Mouse (Mus musculus) gonadal fat pad, adult 2 months (tissue): ENCODE results near the gene 4933405L10Rik. TPM values are rescaled to one million over a fixed set of nuclear protein-coding genes. Genes with fewer than 3 reads are reported as not detected.

Source experiments
- DNase-seq: peaks from one replicate; pipeline ENCODE4 v3.0.0-alpha.2; 2012; ENCODE audit warnings: low read depth
- polyA plus RNA-seq: library from polyadenylated mRNA; depleted of rRNA; stranded (reverse); fragments of >200 nt; gene quantifications from 2 replicates; pipeline ENCODE4 v1.2.3, GENCODE M21; 2012

4933405L10Rik gene
- polyA plus RNA-seq, 1 experiment: not detected

DNA sequence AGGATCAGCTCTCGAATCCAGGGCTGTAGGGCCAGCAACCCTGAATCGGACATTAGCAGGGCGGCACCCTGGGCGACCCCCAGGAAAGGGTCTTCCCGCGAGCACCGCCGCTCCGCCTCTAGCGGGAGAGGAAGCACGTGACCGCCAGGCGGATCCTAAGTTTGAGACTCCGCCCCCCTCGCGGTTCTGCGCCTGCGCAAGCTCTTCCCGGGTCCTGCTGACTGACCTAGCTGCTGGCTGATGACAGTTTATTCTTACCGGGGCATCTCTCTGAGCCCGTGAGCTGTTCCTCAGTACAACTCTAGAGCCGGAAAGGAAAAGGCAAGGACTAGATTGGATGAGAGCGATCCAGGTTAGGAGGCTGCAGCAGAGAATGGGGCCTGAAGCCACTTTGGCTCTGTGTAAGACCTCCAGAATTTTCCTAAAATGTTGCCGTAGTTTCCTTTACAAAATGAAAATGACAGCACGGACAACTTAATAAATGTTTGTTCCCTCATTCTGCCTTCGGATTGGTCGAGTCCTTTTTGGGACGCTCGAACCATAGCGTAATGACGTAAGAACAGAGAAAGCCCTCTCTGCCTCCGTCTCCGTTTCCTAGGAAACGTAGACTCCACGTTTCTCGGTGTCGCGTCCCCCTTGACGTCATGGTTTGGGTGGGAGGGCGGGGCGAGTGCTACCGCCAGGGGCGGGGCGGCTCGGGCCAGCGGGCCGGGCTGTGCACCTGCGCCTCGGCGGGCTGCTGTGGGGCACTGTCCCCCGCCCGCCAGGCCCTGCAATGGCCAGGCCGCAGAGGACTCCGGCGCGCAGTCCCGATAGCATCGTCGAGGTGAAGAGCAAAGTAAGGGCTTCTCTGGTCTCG is 6.3 kb upstream of the 4933405L10Rik start, which contains the start of the genes Acd and Pard6a:
Gene Acd, minus strand, starts transcription at position 137 of the 859 bp plus-strand sequence.
Gene Pard6a, plus strand, starts transcription at position 183 of the 859 bp plus-strand sequence.
- DNase-seq: peak; percentile 45

DNA sequence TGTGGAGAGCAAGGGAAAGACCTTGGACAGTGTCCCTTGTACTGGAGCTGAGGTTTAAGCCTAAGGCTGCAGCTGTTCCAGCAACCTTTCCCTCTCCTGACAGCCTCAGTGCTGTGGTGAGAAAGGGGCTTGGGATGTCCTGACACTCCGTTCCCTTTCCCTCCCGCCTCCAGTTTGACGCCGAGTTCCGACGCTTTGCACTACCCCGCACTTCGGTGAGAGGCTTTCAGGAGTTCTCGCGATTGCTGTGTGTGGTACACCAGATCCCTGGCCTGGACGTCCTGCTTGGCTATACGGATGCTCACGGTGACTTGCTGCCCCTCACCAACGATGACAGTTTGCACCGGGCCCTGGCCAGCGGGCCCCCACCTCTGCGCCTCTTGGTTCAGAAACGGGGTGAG is 5.5 kb upstream of the 4933405L10Rik start:
- DNase-seq: no peak

DNA sequence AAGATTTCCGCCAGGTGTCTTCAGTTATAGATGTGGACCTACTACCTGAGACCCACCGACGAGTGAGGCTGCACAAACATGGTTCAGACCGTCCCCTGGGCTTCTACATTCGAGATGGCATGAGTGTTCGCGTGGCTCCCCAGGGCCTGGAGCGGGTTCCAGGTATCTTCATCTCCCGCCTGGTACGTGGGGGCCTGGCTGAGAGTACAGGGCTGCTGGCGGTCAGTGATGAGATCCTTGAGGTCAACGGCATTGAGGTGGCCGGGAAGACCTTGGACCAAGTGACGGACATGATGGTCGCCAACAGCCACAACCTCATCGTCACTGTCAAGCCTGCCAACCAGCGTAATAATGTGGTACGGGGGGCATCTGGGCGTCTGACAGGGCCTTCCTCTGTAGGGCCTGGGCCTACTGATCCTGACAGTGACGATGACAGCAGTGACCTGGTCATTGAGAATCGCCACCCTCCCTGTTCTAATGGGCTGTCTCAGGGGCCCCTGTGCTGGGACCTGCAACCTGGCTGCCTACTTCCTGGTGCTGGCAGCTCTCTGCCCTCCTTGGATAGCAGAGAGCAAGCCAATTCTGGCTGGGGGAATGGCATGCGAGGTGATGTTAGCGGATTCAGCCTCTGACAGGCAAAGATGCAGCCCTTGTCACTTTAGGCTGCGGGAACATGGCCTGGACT is 4.6 kb upstream of the 4933405L10Rik start:
- no peak for DNase-seq

DNA sequence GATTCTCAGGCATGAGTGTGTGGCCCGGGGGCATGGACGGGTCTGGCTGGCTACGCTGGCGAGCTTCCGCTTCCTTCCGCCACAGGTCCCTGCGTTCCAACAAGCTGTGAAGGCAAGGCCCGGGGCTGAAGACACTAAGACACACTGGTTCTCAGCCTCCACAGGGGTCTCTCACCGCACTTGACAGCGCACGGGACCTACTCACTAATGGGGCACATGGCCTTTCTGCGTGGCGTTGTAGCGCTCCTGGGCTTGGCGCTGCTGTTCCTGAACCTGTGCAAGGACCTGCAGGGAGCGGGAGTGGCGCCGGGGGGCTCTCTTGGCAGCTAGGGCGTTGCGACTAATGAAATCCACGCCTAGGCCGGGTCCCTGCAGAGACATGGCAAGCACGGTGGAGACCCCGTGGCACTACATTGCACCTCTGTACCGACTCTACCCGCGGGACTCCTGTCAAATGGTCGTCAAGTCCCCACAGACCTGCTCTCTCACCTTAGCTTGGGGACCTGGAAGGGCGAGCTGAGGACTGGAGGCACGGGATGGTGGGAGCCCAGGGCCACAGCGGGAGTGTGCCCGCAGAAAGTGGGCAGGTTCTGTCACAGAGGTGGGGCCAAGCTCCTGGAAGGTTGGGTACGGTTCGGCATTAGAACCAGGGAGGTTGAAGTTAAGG is 3.2 kb upstream of the 4933405L10Rik start:
- no peak for DNase-seq

DNA sequence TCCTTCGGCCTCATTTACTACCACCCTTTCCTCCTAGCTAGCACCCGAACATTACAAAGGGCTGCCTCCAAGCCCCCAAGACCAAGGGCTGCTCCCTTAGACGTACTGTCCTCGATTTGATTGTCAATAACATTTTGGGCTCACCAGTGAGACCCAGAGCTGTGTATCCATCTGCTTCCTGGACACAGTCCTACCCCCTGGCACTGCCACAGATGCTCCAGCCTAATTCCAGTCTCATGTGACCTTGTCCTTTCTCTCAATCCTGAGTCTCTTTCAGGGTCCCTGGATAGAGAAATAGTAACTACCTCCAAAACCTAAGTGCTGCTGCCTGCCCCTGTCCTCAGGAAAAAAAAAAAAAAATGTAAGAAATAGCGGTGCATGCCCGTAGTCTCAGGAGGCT is 2.5 kb upstream of the 4933405L10Rik start:
- DNase-seq: no peak

DNA sequence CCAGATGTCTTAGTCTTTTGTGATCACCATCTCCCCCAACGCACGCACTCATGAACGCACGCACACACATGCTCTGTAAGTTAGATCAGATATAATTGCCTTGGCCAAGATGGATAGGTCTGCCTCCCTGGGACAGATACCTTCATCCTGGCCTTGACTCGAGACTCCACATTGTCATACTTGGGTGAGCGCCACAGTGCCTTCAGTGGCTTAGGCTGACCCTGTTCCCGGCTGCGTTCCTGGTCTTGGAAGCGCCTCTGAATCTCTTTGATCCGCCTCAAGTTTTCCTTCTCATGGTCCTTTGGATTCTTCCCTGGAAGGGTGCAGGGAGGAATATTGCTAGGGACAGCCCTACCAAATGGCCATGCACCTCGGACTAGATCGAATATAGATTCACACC is 1.0 kb upstream of the 4933405L10Rik start:
- no peak for DNase-seq

DNA sequence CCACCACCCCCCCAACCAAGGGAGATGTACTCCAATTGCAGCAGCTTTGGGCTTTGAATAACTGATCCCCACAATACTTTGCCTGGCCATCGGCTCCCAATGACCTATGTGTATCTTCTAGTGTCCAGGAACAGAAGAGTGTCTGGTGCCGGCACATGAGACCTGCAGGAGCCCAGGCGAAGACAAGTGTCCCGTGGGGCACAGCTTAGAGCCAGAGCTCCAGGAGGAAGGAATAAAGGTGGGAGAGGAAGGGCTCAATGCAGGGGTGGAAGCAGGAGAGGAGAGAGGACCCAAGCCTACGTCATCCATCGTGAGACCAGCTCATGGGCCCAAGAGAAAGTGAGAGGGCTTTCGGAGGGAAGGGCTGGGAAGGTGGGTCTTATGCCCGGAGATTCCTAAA is 1.2 kb downstream of the 4933405L10Rik start:
- DNase-seq: no peak

DNA sequence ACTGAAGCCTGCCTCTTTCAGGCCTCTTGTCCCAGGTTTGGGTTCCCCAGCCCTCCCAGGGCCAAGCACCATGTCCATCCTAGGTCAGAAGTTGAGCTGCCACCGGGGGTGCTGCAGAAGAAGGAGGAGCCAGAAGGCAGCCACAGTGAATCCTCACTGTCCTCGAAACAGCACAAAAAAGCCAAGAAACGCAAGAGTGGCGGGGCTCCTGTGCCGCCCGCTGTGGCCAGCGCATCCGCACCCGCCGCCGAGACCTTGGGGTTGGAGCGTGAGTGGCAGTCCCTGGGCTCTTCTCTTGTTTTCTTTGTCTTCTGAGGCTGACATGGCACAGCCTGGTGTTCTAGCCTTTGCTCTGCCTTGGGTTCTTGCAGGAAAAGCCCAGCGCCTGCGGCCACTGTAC is 1.9 kb downstream of the 4933405L10Rik start:
- no peak for DNase-seq

DNA sequence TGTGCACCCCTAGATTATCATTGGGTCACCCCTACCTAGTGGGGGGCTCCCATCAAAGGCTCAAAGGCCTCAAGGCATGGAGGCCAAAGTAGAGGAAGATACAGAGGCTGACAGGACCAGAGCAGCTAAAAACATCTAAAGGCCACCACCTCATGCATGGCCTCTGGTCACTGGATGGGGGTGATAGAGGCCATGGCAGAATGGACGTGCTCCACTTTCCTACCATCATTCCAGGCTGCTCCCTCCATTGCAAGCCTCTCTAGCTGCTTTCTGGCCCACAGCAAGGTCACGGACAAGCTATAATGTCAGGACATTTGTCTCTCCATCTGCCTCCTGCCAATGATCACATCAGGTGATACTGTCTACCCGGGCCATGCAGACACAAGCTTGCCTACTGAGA is 4.8 kb downstream of the 4933405L10Rik start:
- no peak for DNase-seq

DNA sequence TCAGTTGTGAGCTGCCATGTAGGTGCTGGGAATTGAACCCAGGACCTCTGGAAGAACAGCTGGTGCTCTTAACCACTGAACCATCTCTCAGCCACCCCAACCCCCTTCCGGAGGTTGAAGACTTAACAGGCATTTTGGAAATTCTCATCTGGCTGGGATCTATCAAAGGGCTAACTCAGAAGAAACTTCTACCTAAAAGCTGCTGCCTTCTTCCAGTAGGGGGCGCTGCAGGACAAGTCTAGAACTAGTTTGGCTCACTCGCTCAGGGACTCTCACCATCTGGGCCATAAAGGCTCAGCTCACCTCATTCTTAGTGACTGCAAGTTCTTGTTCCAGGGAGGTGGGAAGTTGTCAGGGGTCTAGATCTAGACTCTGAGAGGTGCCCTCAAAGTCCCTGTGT is 6.7 kb downstream of the 4933405L10Rik start:
- peak; percentile 20 for DNase-seq

DNA sequence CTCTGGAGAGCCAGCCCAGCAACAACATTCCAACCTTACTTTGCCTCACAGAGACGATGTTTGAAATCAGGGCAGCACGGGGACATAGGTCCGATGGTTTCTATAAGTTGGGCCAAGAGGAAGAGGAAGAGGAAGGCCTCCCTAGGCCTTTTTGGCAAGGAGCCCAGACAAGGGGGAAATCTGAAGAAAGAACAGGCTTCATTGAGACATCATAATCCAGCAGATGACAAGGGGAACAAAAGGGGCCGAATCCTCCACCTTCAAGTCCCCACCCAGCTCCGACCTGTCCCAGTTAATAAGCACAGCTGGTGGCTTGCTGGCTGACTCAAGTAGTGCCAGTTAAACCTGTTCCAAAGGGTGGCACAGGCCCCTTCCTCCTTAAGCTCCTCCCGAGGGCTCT is 7.6 kb downstream of the 4933405L10Rik start:
- no peak for DNase-seq

DNA sequence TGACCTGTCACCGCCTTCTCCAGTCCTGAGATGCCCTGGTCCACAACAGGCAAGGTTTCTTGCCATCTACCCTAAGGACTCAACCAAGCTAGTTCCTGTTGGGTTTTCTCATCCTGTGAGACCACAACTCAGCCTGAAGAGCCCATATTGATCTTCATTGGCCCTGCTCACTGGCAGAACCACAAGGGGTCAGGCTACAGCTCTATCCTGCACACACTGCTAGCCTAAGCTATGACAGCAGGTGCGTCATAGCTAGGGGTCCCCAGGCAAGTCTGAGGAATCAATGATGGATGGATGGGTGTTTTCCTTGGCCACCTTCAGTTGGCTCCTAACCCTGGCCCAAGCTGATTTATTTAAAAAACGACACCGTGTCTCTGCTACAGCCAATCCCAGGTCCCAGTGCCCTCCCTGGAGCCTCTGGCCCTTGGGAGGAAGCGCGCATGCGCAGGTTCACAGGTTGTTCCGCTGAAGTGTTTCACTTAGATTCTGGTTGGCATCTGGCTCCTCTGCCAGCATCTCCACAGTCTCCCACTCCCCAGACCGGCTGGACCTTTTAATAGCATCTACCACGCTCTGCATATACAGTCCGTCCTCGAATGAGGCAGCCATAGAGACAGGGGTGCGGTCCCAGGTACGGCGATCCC is 9.0 kb downstream of the 4933405L10Rik start:
- no peak for DNase-seq

DNA sequence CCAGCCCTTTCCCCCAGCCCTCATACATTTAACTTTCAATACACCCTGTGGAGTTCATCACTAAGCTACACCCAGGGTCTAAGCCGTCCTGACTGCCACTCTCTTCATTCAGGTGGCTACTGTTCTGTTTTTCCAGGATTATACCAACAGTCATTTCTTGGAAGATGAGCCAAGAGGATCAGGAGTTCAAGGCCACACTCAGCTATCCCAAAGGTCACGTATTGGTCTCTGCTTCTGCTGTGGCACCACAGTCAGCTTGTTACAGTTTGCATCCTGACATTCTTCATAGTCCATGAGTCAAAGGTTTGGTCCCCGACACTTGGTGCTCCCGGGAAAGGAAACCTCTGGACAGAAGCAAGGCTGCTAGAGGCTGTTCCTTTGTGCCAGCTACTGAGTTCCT is 12.2 kb downstream of the 4933405L10Rik start:
- DNase-seq: no peak

DNA sequence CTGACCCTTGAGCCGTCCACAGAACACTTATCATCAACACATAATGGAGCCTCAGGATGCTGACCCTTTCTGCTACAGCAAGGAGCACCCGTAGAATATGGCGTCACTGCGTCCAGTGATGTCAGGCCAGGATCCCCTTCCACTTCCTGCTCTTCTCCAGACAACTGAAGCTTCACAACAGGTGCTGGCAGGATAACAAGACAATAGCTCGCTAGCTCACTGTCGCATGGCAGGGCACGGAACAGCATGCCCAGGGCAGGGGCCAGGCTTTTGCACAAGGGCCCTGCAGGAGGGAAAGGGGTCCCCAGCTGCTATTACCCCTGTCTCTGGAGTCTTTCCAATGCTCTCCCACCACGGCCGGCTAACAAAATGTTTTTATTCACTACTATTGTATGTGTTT is 15.4 kb downstream of the 4933405L10Rik start:
- no peak for DNase-seq

DNA sequence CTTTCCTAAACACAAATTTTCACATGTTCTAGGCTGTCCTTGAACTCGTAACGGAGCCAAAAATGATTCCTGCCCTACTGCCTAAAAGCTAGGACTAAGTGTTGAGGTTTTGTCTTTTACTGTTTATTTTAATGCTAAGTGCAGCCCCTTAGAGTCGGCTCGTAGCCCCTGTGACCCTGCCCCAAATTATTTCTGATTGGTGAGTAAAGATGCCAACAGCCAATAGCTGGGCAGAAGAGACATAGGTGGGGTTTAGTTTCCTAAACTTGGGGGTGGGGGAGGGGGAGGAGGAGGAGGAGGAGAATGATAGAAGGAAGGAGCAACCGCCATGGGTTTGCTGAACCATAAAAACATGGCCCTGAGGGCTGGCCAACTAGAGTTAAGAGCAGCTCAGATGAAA is 18.3 kb downstream of the 4933405L10Rik start:
- no peak for DNase-seq

DNA sequence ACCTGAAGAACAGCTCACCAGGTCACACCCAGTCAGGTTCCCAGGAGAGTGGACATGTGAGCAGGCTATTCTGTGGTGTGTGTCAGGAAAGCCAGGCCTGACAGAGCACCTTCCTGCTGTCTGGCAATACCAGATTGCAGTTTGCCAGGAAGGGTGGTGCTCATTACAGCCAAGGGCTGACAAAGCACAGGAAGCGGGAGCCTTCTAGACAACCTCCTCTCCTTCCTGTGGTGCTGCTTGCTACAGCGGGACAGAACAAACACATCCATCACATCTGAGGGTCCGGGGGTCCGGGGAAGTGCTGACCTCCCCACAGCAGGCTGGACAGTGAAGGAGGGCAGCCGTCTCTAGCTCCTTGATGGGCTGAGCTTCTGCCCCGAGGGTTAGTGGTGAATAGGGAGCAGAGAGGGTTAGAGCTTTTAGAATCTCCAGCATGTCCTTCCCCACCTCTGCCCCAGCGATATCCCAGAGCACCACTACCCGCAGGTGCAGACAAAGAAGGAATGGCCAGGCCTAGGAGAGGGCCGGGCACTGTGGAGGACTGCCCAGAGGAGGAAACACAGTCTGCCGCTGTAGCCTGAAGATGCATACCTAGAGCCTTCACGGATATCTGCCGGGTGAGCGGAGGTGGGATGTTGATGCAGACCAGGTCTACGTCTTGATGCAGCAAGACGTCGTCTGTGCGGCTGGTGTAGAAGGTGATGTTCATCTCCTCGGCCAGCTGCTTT is 20.1 kb downstream of the 4933405L10Rik start:
- no peak for DNase-seq

DNA sequence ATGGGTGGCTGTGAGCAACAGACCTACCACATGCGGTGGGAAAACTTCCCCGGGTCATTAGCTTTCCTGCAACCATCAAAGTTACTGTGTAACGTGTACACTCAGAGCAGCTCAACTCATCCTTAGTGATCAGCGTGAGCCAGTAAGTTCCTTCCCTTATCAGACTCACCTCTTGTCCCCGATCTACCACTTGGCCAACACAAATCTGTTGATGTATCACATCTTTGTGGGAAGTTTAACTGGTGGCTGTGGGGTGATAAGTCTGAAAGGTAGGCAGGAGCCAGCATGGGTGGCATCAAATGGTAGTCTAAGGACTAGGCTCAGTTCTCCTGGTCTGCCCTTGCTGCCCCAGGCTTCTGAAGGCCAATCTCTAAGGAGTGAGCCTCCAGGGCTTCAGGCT is 24.7 kb downstream of the 4933405L10Rik start:
- DNase-seq: no peak

DNA sequence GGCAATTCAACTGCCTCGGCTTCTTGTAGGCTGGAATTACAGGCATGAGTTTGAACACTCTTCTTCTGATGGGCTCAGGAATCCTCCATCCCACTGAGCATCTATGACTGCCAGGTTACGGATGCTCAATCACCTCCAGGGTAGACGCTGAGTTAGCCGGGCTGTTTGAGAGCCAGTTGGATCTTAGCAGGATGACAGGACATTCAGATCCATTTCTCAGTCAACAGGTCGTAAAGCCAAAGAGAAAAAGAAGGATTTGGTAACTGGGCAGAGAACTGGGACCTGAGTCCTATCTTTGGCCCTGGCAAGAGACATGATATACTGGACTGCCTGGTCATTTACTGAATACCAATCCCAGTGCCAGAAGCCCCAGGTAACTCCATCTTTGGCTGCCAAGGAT is 31.8 kb downstream of the 4933405L10Rik start:
- DNase-seq: no peak

DNA sequence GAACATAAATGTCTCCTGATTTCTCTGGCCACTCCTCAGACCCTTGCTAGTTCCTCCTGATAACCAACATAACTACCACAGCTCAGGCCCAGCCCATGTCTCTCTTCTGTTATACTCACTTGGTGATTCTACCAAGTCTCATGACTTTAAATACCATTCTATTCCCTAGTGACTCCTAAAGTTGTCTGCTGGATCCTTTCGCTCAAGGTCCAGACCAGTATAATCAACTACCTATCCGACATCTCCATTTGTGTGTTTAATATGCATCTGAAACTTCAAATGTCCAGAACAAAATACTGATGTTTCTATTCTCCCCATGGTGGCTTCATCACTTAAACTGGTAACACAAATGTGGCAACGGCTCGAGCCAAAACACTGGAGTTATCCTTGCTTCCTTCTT is 35.8 kb downstream of the 4933405L10Rik start:
- DNase-seq: no peak

DNA sequence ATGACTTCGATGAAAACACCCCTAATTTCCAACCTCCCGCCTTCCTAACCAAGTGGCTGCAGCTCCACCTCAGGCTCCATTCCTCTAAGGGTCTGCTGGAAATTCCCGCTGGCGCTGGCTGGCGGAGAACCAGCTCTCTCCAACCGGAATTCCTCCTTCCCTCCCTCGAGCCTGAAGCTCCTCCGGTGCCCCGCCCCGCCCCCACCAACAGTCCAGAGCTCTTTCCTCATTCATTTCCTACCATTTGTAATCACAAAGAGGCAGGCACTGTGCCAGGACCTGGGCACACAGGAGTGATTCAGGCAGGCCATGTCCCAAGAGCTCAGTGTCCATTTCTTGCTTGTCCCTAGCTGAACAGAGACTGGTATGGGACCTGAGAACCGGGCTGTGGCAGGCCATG is 43.2 kb downstream of the 4933405L10Rik start:
- DNase-seq: peak; percentile 58

DNA sequence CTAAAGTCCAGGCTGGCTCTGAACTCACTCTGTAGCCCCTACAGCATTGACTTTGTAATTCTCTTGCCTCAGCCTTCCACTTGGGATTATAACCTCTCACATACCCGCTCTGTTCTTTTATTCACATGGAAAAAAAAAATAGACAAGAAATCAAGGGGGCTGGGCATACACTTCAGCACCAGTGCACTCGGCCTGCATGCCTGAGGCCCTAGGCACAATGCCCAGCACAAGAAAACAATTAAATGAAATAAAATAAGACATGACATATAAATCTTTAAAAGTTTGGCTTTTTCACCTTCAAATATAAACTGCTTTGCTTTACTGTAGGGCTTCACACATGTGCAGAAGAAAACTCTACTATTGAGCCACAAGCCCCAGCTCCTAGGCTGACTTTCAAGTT is 46.5 kb downstream of the 4933405L10Rik start:
- DNase-seq: no peak
